Mouse (Mus musculus) C2C12 (cell line): Measurements from ENCODE around the gene Kidins220.

ENCODE experiments used
- CTCF ChIP-seq: IDR thresholded peaks from one replicate; pipeline ENCODE4 v1.5.1; 2011; ENCODE audit not compliant: control insufficient read depth, insufficient read depth, insufficient read length
- FOSL1 ChIP-seq: IDR thresholded peaks from one replicate; pipeline ENCODE4 v1.8.0; 2011; ENCODE audit warnings: mild to moderate bottlenecking, low read length; ENCODE audit not compliant: poor library complexity, insufficient read depth, severe bottlenecking

- TF ChIP-seq CTCF, result no peak
- no peak for TF ChIP-seq FOSL1
These were observed 35.2 kb downstream of the Kidins220 start for GRCm38 (mm10) chr12:25009957-25010356.
